Mouse (Mus musculus) embryo, embryonic 11.5 days (tissue): ENCODE measurements around the gene Bloc1s1.

Experiments
- DNase-seq: peaks from one replicate; pipeline ENCODE4 v3.0.0-alpha.2; 2012; ENCODE audit warnings: low read depth, low spot score

The Bloc1s1 gene

GRCm38 (mm10) chr10:128933574-128933973 is 9.7 kb upstream of the Bloc1s1 start, which contains the start of gene Itga7:
Gene Itga7 (plus strand): TSS chr10:128933818.
- DNase-seq: no peak

GRCm38 (mm10) chr10:128931441-128931840 is 7.6 kb upstream of the Bloc1s1 start:
- no peak for DNase-seq

- no peak for DNase-seq
Measured at GRCm38 (mm10) chr10:128929638-128930378, 6.0 kb upstream of the Bloc1s1 start.

GRCm38 (mm10) chr10:128928356-128928755 is 4.5 kb upstream of the Bloc1s1 start:
- DNase-seq: no peak

GRCm38 (mm10) chr10:128923013-128923691 is 683 bp downstream of the Bloc1s1 start:
- peak; percentile 95 for DNase-seq

- no peak for DNase-seq
Measured at GRCm38 (mm10) chr10:128922822-128923012, 1.1 kb downstream of the Bloc1s1 start, which contains the start of gene Rdh5. Gene Rdh5 (minus strand): TSS chr10:128922888.

- DNase-seq: no peak
Measured at GRCm38 (mm10) chr10:128921883-128922821, 1.7 kb downstream of the Bloc1s1 start.

GRCm38 (mm10) chr10:128921251-128921650 is 2.6 kb downstream of the Bloc1s1 start:
- DNase-seq: no peak

- no peak for DNase-seq
Measured at GRCm38 (mm10) chr10:128920736-128921161, 3.1 kb downstream of the Bloc1s1 start.

- DNase-seq: no peak
Measured at GRCm38 (mm10) chr10:128919966-128920365, 3.9 kb downstream of the Bloc1s1 start.

- no peak for DNase-seq
Measured at GRCm38 (mm10) chr10:128919203-128919631, 4.6 kb downstream of the Bloc1s1 start.

GRCm38 (mm10) chr10:128918246-128918645 is 5.6 kb downstream of the Bloc1s1 start:
- DNase-seq: no peak

GRCm38 (mm10) chr10:128917400-128917799 is 6.4 kb downstream of the Bloc1s1 start:
- DNase-seq: no peak

- DNase-seq: no peak
Measured at GRCm38 (mm10) chr10:128916665-128917064, 7.2 kb downstream of the Bloc1s1 start.

GRCm38 (mm10) chr10:128915550-128915949 is 8.3 kb downstream of the Bloc1s1 start:
- DNase-seq: no peak

GRCm38 (mm10) chr10:128913696-128914095 is 10.1 kb downstream of the Bloc1s1 start:
- DNase-seq: no peak

- DNase-seq: peak; percentile 85
Measured at GRCm38 (mm10) chr10:128913219-128913618, 10.6 kb downstream of the Bloc1s1 start.

- DNase-seq: no peak
Measured at GRCm38 (mm10) chr10:128912791-128913190, 11.0 kb downstream of the Bloc1s1 start.

- DNase-seq: no peak
Measured at GRCm38 (mm10) chr10:128912268-128912667, 11.6 kb downstream of the Bloc1s1 start.

GRCm38 (mm10) chr10:128911430-128911829 is 12.4 kb downstream of the Bloc1s1 start:
- no peak for DNase-seq

- DNase-seq: no peak
Measured at GRCm38 (mm10) chr10:128910066-128910841, 13.6 kb downstream of the Bloc1s1 start.
